Mouse (Mus musculus) heart, embryonic 11.5 days (tissue): ENCODE results near the gene Pmp22. TPM values are rescaled to one million over a fixed set of nuclear protein-coding genes. Genes with fewer than 3 reads are reported as not detected.
A peak's percentile ranks its signal among the peaks of the same experiment; 100 is the strongest.

Experiments used
- ATAC-seq: fragments of 200-750 bp; cut with Nextera tagmentation; replicated peaks from 2 replicates; pipeline ENCODE4 v1.8.0; 2017; ENCODE audit warnings: moderate library complexity; ENCODE audit not compliant: insufficient number of reproducible peaks, low FRiP score, low TSS enrichment
- H3K27ac ChIP-seq: fragments of 300-500 bp; sonication (generic); 2 replicates; pipeline ENCODE4 v1.5.1; 2014; ENCODE audit warnings: mild to moderate bottlenecking, low read depth, low read length
- H3K27me3 ChIP-seq: fragments of 300-500 bp; sonication (generic); 2 replicates; pipeline ENCODE4 v1.6.1; 2014; ENCODE audit warnings: mild to moderate bottlenecking, low read length, mixed read lengths; ENCODE audit not compliant: control insufficient read depth, insufficient read depth
- H3K36me3 ChIP-seq: fragments of 300-500 bp; sonication (generic); 2 replicates; pipeline ENCODE4 v1.6.1; 2014; ENCODE audit warnings: mild to moderate bottlenecking, low read length, moderate library complexity, mixed read lengths; ENCODE audit not compliant: control insufficient read depth, insufficient read depth
- H3K4me1 ChIP-seq: fragments of 300-500 bp; sonication (generic); 2 replicates; pipeline ENCODE4 v1.6.1; 2014; ENCODE audit warnings: low read length; ENCODE audit not compliant: control insufficient read depth, insufficient read depth
- H3K4me2 ChIP-seq: fragments of 300-500 bp; sonication (generic); 2 replicates; pipeline ENCODE4 v1.6.1; 2014; ENCODE audit warnings: mild to moderate bottlenecking, moderate library complexity
- H3K4me3 ChIP-seq: fragments of 300-500 bp; sonication (generic); 2 replicates; pipeline ENCODE4 v1.5.1; 2014; ENCODE audit warnings: low read depth, low read length
- H3K9ac ChIP-seq: fragments of 300-500 bp; sonication (generic); 2 replicates; pipeline ENCODE4 v1.6.1; 2014; ENCODE audit warnings: mild to moderate bottlenecking, low read depth, low read length, moderate library complexity
- H3K9me3 ChIP-seq: fragments of 300-500 bp; sonication (generic); replicated peaks from 2 replicates; pipeline ENCODE4 v1.6.1; 2016; ENCODE audit warnings: low read length; ENCODE audit not compliant: control insufficient read depth
- WGBS: fragments of 180-500 bp; shearing (Covaris S2); extraction: QIAGEN DNeasy Blood & Tissue Kit; methylation state at CpG from one replicate; pipeline ENCODE4 v1.1.7; 2014; ENCODE audit not compliant: insufficient replicate concordance; 5-methylcytosine and 5-hydroxymethylcytosine counted together
- polyA plus RNA-seq: library from polyadenylated mRNA; unstranded; fragments of >200 nt; fragmentation: Nextera tagmentation; extraction: Ambion mirVana; gene quantifications from 2 replicates; pipeline ENCODE4 v1.2.1, GENCODE M21; 2014

Pmp22 gene
- 77.9 and 89.4 TPM in 2 replicates for polyA plus RNA-seq

- no peak within 1 kb of the TSS for H3K9ac ChIP-seq
- H3K4me2 ChIP-seq: peak within 1 kb of the TSS; percentile 43
- peaks cover 34% of the 10 kb centered on the region for H3K4me1 ChIP-seq
- peak within 1 kb of the TSS; percentile 5; the same call in 1 of the 2 replicates for H3K27ac ChIP-seq
- ATAC-seq: no peak
- WGBS: 60% methylated on average over 2 of the region's 2 CpGs
- H3K36me3 ChIP-seq: no peaks in the 10 kb centered on the region
- peaks cover 3% of the 10 kb centered on the region for H3K27me3 ChIP-seq
- H3K9me3 ChIP-seq: no peaks in the 10 kb centered on the region
- H3K4me3 ChIP-seq: no peak within 1 kb of the TSS
These were observed at the start of gene Pmp22 for GRCm38 (mm10) chr11:63128784-63129183. Gene Pmp22, plus strand, starts transcription at chr11:63128982.

GRCm38 (mm10) chr11:63084536-63084935 is 44.2 kb upstream of the Pmp22 start:
- H3K4me2 ChIP-seq: no peak overlapping the region
- no peak overlapping the region for H3K27ac ChIP-seq
- no peak overlapping the region for H3K9ac ChIP-seq
- 0 out of 2 replicates have a peak, but pooled peaks cover 3% of the 10 kb centered on the region for H3K9me3 ChIP-seq
- no peaks in the 10 kb centered on the region for H3K27me3 ChIP-seq
- no peaks in the 10 kb centered on the region for H3K36me3 ChIP-seq
- 81% methylated on average over 3 of the region's 3 CpGs for WGBS
- no peak overlapping the region for H3K4me3 ChIP-seq
- no peaks in the 10 kb centered on the region for H3K4me1 ChIP-seq
- no peak for ATAC-seq

- H3K9ac ChIP-seq: no peak overlapping the region
- no peak overlapping the region for H3K4me2 ChIP-seq
- H3K4me1 ChIP-seq: no peaks in the 10 kb centered on the region
- no peak overlapping the region for H3K4me3 ChIP-seq
- no peaks in the 10 kb centered on the region for H3K27me3 ChIP-seq
- no peak overlapping the region for H3K27ac ChIP-seq
- no peaks in the 10 kb centered on the region for H3K36me3 ChIP-seq
- 0 out of 2 replicates have a peak, but pooled peaks cover 3% of the 10 kb centered on the region for H3K9me3 ChIP-seq
- WGBS: 88% methylated on average over 6 of the region's 6 CpGs
- no peak for ATAC-seq
These were observed 40.1 kb upstream of the Pmp22 start for GRCm38 (mm10) chr11:63088672-63089071.

GRCm38 (mm10) chr11:63090210-63090609 is 38.6 kb upstream of the Pmp22 start:
- no peaks in the 10 kb centered on the region for H3K27me3 ChIP-seq
- H3K9me3 ChIP-seq: no peaks in the 10 kb centered on the region
- H3K4me3 ChIP-seq: no peak overlapping the region
- H3K27ac ChIP-seq: no peak overlapping the region
- no peak for ATAC-seq
- 28% methylated on average over 4 of the region's 4 CpGs for WGBS
- no peak overlapping the region for H3K4me2 ChIP-seq
- H3K9ac ChIP-seq: no peak overlapping the region
- no peaks in the 10 kb centered on the region for H3K4me1 ChIP-seq
- no peaks in the 10 kb centered on the region for H3K36me3 ChIP-seq

- Histone ChIP-seq H3K36me3 (no peaks in the 10 kb centered on the region), H3K4me1 (no peaks in the 10 kb centered on the region), H3K4me3 (no peak overlapping the region), H3K9ac (no peak overlapping the region), H3K27ac (no peak overlapping the region), H3K27me3 (no peaks in the 10 kb centered on the region), H3K9me3 (no peaks in the 10 kb centered on the region), H3K4me2 (no peak overlapping the region)
- WGBS: 73% methylated on average over 6 of the region's 6 CpGs
- no peak for ATAC-seq
These were observed 37.8 kb upstream of the Pmp22 start for GRCm38 (mm10) chr11:63090986-63091385.

GRCm38 (mm10) chr11:63092271-63092670 is 36.5 kb upstream of the Pmp22 start:
- no peak for ATAC-seq
- no peak overlapping the region for H3K4me3 ChIP-seq
- H3K9ac ChIP-seq: no peak overlapping the region
- H3K36me3 ChIP-seq: no peaks in the 10 kb centered on the region
- H3K4me1 ChIP-seq: no peaks in the 10 kb centered on the region
- 64% methylated on average over 5 of the region's 5 CpGs for WGBS
- H3K27me3 ChIP-seq: no peaks in the 10 kb centered on the region
- no peaks in the 10 kb centered on the region for H3K9me3 ChIP-seq
- H3K27ac ChIP-seq: no peak overlapping the region
- no peak overlapping the region for H3K4me2 ChIP-seq

GRCm38 (mm10) chr11:63093601-63094000 is 35.2 kb upstream of the Pmp22 start:
- H3K4me2 ChIP-seq: no peak overlapping the region
- 62% methylated on average over 5 of the region's 5 CpGs for WGBS
- no peaks in the 10 kb centered on the region for H3K36me3 ChIP-seq
- no peak overlapping the region for H3K9ac ChIP-seq
- H3K27ac ChIP-seq: no peak overlapping the region
- no peak for ATAC-seq
- no peaks in the 10 kb centered on the region for H3K9me3 ChIP-seq
- no peaks in the 10 kb centered on the region for H3K4me1 ChIP-seq
- no peak overlapping the region for H3K4me3 ChIP-seq
- H3K27me3 ChIP-seq: no peaks in the 10 kb centered on the region

- Histone ChIP-seq H3K27me3 (no peaks in the 10 kb centered on the region), H3K4me3 (no peak overlapping the region), H3K36me3 (no peaks in the 10 kb centered on the region), H3K4me2 (no peak overlapping the region), H3K9ac (no peak overlapping the region), H3K27ac (no peak overlapping the region), H3K9me3 (no peaks in the 10 kb centered on the region), H3K4me1 (no peaks in the 10 kb centered on the region)
- ATAC-seq: no peak
- 81% methylated on average over 8 of the region's 8 CpGs for WGBS
These were observed 34.3 kb upstream of the Pmp22 start for GRCm38 (mm10) chr11:63094496-63094895.

- Histone ChIP-seq H3K36me3 (no peaks in the 10 kb centered on the region), H3K4me3 (no peak overlapping the region), H3K9ac (no peak overlapping the region), H3K4me2 (no peak overlapping the region), H3K9me3 (no peaks in the 10 kb centered on the region), H3K4me1 (no peaks in the 10 kb centered on the region), H3K27me3 (no peaks in the 10 kb centered on the region), H3K27ac (no peak overlapping the region)
- no peak for ATAC-seq
- WGBS: 76% methylated on average over 3 of the region's 3 CpGs
These were observed 30.8 kb upstream of the Pmp22 start for GRCm38 (mm10) chr11:63098016-63098415.
